Mouse (Mus musculus): ENCODE results near the gene Mucl3. TPM values are rescaled to one million over a fixed set of nuclear protein-coding genes. Genes with fewer than 3 reads are reported as not detected.

The Mucl3 gene
- total and polyA plus RNA-seq, 3 experiments: 0.16 TPM; not detected in 2

- ATAC-seq (ENCODE audit: extremely low read depth, insufficient number of reproducible peaks, low FRiP score, poor library complexity, severe bottlenecking) (no peak), DNase-seq (ENCODE audit: low spot score) (no peak)
- Histone ChIP-seq H3K36me3 (replicated peaks) (peaks cover 62% of the 10 kb centered on the region), H3K9me3 (replicated peaks) (no peaks in the 10 kb centered on the region), H3K27me3 (ENCODE audit: insufficient read depth, low read length) (no peaks in the 10 kb centered on the region), H3K4me3 (ENCODE audit: low read depth, low read length) (no peak overlapping the region), H3K4me1 (ENCODE audit: insufficient read depth, low read depth, low read length) (peaks cover 40% of the 10 kb centered on the region)
- TF ChIP-seq POLR2AphosphoS5 (IDR thresholded peaks at IDR 0.05; ENCODE audit: insufficient replicate concordance, low read depth, low read length) (no peak), TAL1 (conservative IDR thresholded peaks at IDR 0.05; ENCODE audit: low read depth, low read length) (no peak), GATA2 (IDR thresholded peaks at IDR 0.05; ENCODE audit: borderline replicate concordance, low read depth, low read length) (no peak), CTCF (IDR thresholded peaks at IDR 0.05; ENCODE audit: low read depth, low read length) (no peak), GATA1 (IDR thresholded peaks at IDR 0.05; ENCODE audit: borderline replicate concordance, low read length) (no peak)
Measured at GRCm38 (mm10) chr17:35669731-35670130, 26.2 kb upstream of the Mucl3 start.

DNA sequence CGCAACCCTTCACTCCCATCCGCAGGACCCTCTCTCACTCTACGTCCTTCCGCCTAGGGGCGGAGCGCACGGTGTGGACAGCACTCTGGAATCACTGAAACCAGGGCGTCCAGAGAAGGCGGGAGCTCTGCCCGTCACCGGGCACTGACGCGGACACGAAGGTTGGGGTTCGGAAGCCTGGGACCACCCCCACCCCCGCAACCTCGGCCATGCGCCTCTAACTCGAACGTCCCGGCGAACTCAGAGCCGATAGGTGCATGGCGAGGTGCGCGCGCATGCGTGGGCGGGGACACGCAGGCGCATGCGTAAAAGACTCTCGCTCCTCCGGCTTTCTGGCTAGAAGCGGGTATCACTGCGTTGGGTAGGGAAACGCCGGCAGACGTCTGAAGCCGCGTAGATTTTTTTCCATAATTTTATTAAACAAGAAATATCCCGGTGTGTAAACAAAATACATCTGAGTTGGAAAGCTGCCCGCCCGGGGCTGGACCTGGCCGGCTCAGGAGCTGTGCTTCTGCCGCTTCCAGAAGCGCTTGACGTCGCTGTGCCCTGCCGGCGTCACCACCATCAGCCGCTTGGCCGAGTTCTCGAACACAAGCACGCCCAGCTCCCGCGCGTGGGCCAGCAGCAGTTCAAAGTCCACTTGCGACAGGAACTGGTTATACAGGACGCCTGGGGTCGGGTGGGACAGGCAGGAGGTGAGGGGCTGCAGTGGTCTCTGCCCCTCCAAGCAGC lies 24.0 kb upstream of the Mucl3 start, which contains the start of gene Vars2:
Vars2 (minus strand) TSS at position 259 of the 732 bp plus-strand sequence.
- Histone ChIP-seq H3K9me3 (replicated peaks) (no peaks in the 10 kb centered on the region), H3K4me3 (ENCODE audit: low read depth, low read length) (peak within 1 kb of the TSS; percentile 93), H3K36me3 (replicated peaks) (peaks cover 82% of the 10 kb centered on the region), H3K4me1 (ENCODE audit: insufficient read depth, low read depth, low read length) (peaks cover 32% of the 10 kb centered on the region), H3K27me3 (ENCODE audit: insufficient read depth, low read length) (no peaks in the 10 kb centered on the region)
- ATAC-seq (ENCODE audit: extremely low read depth, insufficient number of reproducible peaks, low FRiP score, poor library complexity, severe bottlenecking) (peak; percentile 64), DNase-seq (ENCODE audit: low spot score) (peak; percentile 97)
- no peak for TF ChIP-seq TAL1 (conservative IDR thresholded peaks at IDR 0.05; ENCODE audit: low read depth, low read length)

- Histone ChIP-seq H3K4me1 (ENCODE audit: insufficient read depth, low read depth, low read length) (peaks cover 25% of the 10 kb centered on the region), H3K36me3 (replicated peaks) (peaks cover 79% of the 10 kb centered on the region), H3K27me3 (ENCODE audit: insufficient read depth, low read length) (no peaks in the 10 kb centered on the region), H3K9me3 (replicated peaks) (no peaks in the 10 kb centered on the region), H3K4me3 (ENCODE audit: low read depth, low read length) (peak overlapping the region; percentile 93)
- TF ChIP-seq TAL1 (conservative IDR thresholded peaks at IDR 0.05; ENCODE audit: low read depth, low read length): no peak
- TF ChIP-seq GATA2 (IDR thresholded peaks at IDR 0.05; ENCODE audit: borderline replicate concordance, low read depth, low read length): no peak
- TF ChIP-seq CTCF (IDR thresholded peaks at IDR 0.05; ENCODE audit: low read depth, low read length): no peak
- TF ChIP-seq GATA1 (IDR thresholded peaks at IDR 0.05; ENCODE audit: borderline replicate concordance, low read length): no peak
- no peak for TF ChIP-seq POLR2AphosphoS5 (IDR thresholded peaks at IDR 0.05; ENCODE audit: insufficient replicate concordance, low read depth, low read length)
- ATAC-seq (ENCODE audit: extremely low read depth, insufficient number of reproducible peaks, low FRiP score, poor library complexity, severe bottlenecking): no peak
- DNase-seq (ENCODE audit: low spot score): peak; percentile 51
Measured at GRCm38 (mm10) chr17:35666851-35667256, 23.4 kb upstream of the Mucl3 start.

GRCm38 (mm10) chr17:35665957-35666515 lies 22.5 kb upstream of the Mucl3 start:
- peaks cover 80% of the 10 kb centered on the region for H3K36me3 ChIP-seq (replicated peaks)
- H3K27me3 ChIP-seq (ENCODE audit: insufficient read depth, low read length): no peaks in the 10 kb centered on the region
- H3K4me3 ChIP-seq (ENCODE audit: low read depth, low read length): peak overlapping the region; percentile 57; the same call in 1 of the 2 replicates
- ATAC-seq (ENCODE audit: extremely low read depth, insufficient number of reproducible peaks, low FRiP score, poor library complexity, severe bottlenecking) (peak; percentile 51; the same call in 1 of the 2 replicates), DNase-seq (ENCODE audit: low spot score) (peak; percentile 87)
- H3K4me1 ChIP-seq (ENCODE audit: insufficient read depth, low read depth, low read length): peaks cover 25% of the 10 kb centered on the region
- TF ChIP-seq TAL1 (conservative IDR thresholded peaks at IDR 0.05; ENCODE audit: low read depth, low read length): no peak
- peak; percentile 29; the same call in 1 of the 2 replicates for TF ChIP-seq CTCF (IDR thresholded peaks at IDR 0.05; ENCODE audit: low read depth, low read length)
- no peak for TF ChIP-seq GATA1 (IDR thresholded peaks at IDR 0.05; ENCODE audit: borderline replicate concordance, low read length)
- H3K9me3 ChIP-seq (replicated peaks): no peaks in the 10 kb centered on the region

DNA sequence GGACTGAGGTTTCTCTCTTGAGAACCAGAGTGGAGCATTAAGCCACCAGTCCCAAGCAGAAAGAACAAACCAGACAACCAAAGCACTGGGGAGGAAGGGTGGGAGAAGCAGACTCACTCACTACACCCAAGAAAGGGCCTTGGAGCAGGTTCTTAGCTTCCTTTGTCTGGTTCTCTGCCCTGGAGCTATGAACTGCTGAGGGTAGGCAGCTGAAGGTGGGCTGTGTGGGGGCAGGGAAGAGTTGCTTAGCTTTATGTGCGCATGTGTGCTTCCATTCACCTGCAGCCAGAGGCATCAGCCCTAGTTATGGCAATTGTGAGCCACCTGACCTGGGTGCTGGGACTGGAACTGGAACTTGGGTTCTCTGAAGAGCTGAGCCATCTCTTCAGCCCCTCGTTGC lies 9.6 kb upstream of the Mucl3 start:
- Histone ChIP-seq H3K4me3 (ENCODE audit: low read depth, low read length) (no peak overlapping the region), H3K4me1 (ENCODE audit: insufficient read depth, low read depth, low read length) (no peaks in the 10 kb centered on the region; the same call in 1 of the 2 replicates), H3K9me3 (replicated peaks) (no peaks in the 10 kb centered on the region), H3K36me3 (replicated peaks) (peaks cover 37% of the 10 kb centered on the region), H3K27me3 (ENCODE audit: insufficient read depth, low read length) (peaks cover 19% of the 10 kb centered on the region)
- no peak for TF ChIP-seq POLR2AphosphoS5 (IDR thresholded peaks at IDR 0.05; ENCODE audit: insufficient replicate concordance, low read depth, low read length)
- TF ChIP-seq GATA2 (IDR thresholded peaks at IDR 0.05; ENCODE audit: borderline replicate concordance, low read depth, low read length): no peak
- no peak for TF ChIP-seq TAL1 (conservative IDR thresholded peaks at IDR 0.05; ENCODE audit: low read depth, low read length)
- TF ChIP-seq GATA1 (IDR thresholded peaks at IDR 0.05; ENCODE audit: borderline replicate concordance, low read length): no peak
- TF ChIP-seq CTCF (IDR thresholded peaks at IDR 0.05; ENCODE audit: low read depth, low read length): no peak
- ATAC-seq (ENCODE audit: extremely low read depth, insufficient number of reproducible peaks, low FRiP score, poor library complexity, severe bottlenecking): no peak
- no peak for DNase-seq (ENCODE audit: low spot score)

DNA sequence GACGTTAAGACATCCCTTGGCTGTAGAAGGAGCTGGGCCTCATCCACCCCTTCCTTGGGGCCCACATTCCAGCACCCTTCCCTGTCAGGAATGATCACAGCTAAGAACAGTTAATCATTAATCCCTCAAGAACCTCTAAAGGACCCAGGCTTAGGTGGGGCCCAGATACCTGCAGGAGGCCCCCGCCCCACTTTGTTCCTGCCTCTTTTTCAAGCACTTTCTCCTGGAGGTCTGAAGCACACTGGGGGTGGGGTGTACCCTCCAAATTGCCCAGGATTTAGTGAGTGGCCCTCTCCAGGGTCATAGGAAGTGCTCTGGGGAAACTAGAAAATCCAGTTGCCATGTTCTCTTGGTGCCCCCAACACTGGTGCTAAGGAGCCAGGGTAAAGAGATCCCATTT lies 5.9 kb upstream of the Mucl3 start:
- DNase-seq (ENCODE audit: low spot score): no peak
- H3K4me1 ChIP-seq (ENCODE audit: insufficient read depth, low read depth, low read length): no peaks in the 10 kb centered on the region; the same call in 1 of the 2 replicates
- H3K9me3 ChIP-seq (replicated peaks): no peaks in the 10 kb centered on the region
- H3K36me3 ChIP-seq (replicated peaks): peaks cover under 1% of the 10 kb centered on the region
- peaks cover 28% of the 10 kb centered on the region for H3K27me3 ChIP-seq (ENCODE audit: insufficient read depth, low read length)
- no peak overlapping the region for H3K4me3 ChIP-seq (ENCODE audit: low read depth, low read length)
- no peak for ATAC-seq (ENCODE audit: extremely low read depth, insufficient number of reproducible peaks, low FRiP score, poor library complexity, severe bottlenecking)
- TF ChIP-seq TAL1 (conservative IDR thresholded peaks at IDR 0.05; ENCODE audit: low read depth, low read length): no peak
- TF ChIP-seq CTCF (IDR thresholded peaks at IDR 0.05; ENCODE audit: low read depth, low read length): no peak
- no peak for TF ChIP-seq GATA1 (IDR thresholded peaks at IDR 0.05; ENCODE audit: borderline replicate concordance, low read length)
- no peak for TF ChIP-seq GATA2 (IDR thresholded peaks at IDR 0.05; ENCODE audit: borderline replicate concordance, low read depth, low read length)
- no peak for TF ChIP-seq POLR2AphosphoS5 (IDR thresholded peaks at IDR 0.05; ENCODE audit: insufficient replicate concordance, low read depth, low read length)

Data from G1E (cell line).